Mouse (Mus musculus) lung, postnatal 0 days (tissue): Measurements from ENCODE around the gene 1110002E22Rik.

Source experiments
- CTCF ChIP-seq: IDR thresholded peaks from 2 replicates; pipeline ENCODE4 v1.5.1; 2016; ENCODE audit warnings: antibody characterized with exemption, mild to moderate bottlenecking
- EP300 ChIP-seq: IDR thresholded peaks from 2 replicates; pipeline ENCODE4 v1.6.1; 2016; ENCODE audit warnings: antibody characterized with exemption, mild to moderate bottlenecking, control low read depth

- no peak for TF ChIP-seq EP300
- no peak for TF ChIP-seq CTCF
Measured at GRCm38 (mm10) chr3:138095718-138096117, 30.9 kb downstream of the 1110002E22Rik start.
